ENCODE assay signal across 12 mouse cellular contexts in the genomic region with DNA sequence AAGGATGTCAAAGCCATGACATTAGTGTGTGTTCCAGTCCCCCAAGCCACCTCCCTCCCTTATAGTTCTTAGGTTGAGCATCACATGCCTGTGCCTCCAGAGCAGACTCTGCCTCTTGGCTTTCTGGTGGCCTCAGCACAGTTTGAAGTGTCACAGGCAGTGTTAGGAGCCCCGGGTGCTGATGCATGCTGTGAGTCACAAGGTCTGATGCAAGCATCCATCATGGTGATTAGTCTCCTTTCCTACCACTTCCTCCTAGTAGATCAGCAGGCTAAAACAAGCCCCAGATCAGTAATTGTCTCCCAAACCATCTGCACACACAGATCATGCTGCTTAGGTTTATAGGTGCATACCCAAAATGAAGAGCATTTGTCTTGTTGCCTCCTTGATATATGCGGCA. TPM values are rescaled to one million over a fixed set of nuclear protein-coding genes. Genes with fewer than 3 reads are reported as not detected.
DNase-seq lines count a peak whose midpoint lies in the region; ATAC-seq and TF ChIP-seq lines count a peak whose summit lies in the region.
"Had no signal": no experiment of that assay in that cellular context is flagged by ENCODE, and none has a peak within 500 bp of the region (broad histone marks: within the 10 kb centered on the region; RNA-seq: fewer than 3 reads in every experiment).

No protein-coding gene starts in this region.

- no peak for TF ChIP-seq CTCF in MEL (IDR thresholded peaks at IDR 0.05 in 2 of 3, conservative IDR thresholded peaks at IDR 0.05 in 1 of 3; ENCODE audit: control insufficient read depth in 1 of 3, insufficient read depth in 1 of 3, low read depth in 2 of 3, low read length in 3 of 3, poor library complexity in 1 of 3, severe bottlenecking in 1 of 3)
- no peak for TF ChIP-seq CTCF in liver, postnatal 0 days (IDR thresholded peaks at IDR 0.05; ENCODE audit: low read depth)
- no peak for TF ChIP-seq CTCF in heart, adult 2 months (IDR thresholded peaks at IDR 0.05)

- H3K9me3 ChIP-seq in MEL (replicated peaks; ENCODE audit: insufficient read depth, low read length) = no peaks in the 10 kb centered on the region
- H3K9me3 ChIP-seq in liver, postnatal 0 days (ENCODE audit: low read length) = no peaks in the 10 kb centered on the region
- H3K9me3 ChIP-seq in forebrain, embryonic 11.5 days (ENCODE audit: control insufficient read depth, low read length) = no peaks in the 10 kb centered on the region
- H3K9me3 ChIP-seq: heart, embryonic 13.5 days; kidney, embryonic 15.5 days; lung, embryonic 15.5 days had no signal

- ATAC-seq in liver, postnatal 0 days = no peak
- ATAC-seq in forebrain, embryonic 11.5 days (replicated peaks; ENCODE audit: low FRiP score) = no peak

- H3K4me1 ChIP-seq in MEL (ENCODE audit: control insufficient read depth in 1 of 2, insufficient read depth in 2 of 2, low read length in 2 of 2) = peaks cover 21 to 48% of the 10 kb centered on the region in 2 experiments
- peaks cover 18% of the 10 kb centered on the region for H3K4me1 ChIP-seq in liver, postnatal 0 days (ENCODE audit: insufficient read depth)
- no peaks in the 10 kb centered on the region for H3K4me1 ChIP-seq in heart, adult 2 months (ENCODE audit: control insufficient read depth, insufficient read depth, low read length)
- no peaks in the 10 kb centered on the region for H3K4me1 ChIP-seq in forebrain, embryonic 11.5 days (replicated peaks; ENCODE audit: control insufficient read depth, insufficient read depth, low read length)
- H3K4me1 ChIP-seq: kidney, embryonic 15.5 days; lung, embryonic 15.5 days had no signal

- H3K4me2 ChIP-seq in liver, postnatal 0 days (ENCODE audit: low read depth, low read length) = no peak overlapping the region
- H3K4me2 ChIP-seq in forebrain, embryonic 11.5 days (ENCODE audit: low read depth, low read length, severe bottlenecking) = no peak overlapping the region
- H3K4me2 ChIP-seq: heart, embryonic 13.5 days; kidney, embryonic 15.5 days; lung, embryonic 15.5 days had no signal

- TF ChIP-seq POLR2A in MEL (IDR thresholded peaks at IDR 0.05; ENCODE audit: control insufficient read depth in 1 of 2, insufficient read depth in 1 of 2, low read depth in 1 of 2, low read length in 2 of 2, poor library complexity in 1 of 2) = no peak; a peak in 1 of 4 replicates
- TF ChIP-seq POLR2A in heart, adult 2 months (IDR thresholded peaks at IDR 0.05; ENCODE audit: insufficient read depth, low read depth, low read length) = no peak

- TF ChIP-seq RAD21 in MEL (IDR thresholded peaks at IDR 0.05; ENCODE audit: low read depth, low read length) = no peak

- H3K36me3 ChIP-seq in MEL (ENCODE audit: control insufficient read depth in 1 of 2, insufficient read depth in 2 of 2, low read length in 2 of 2) = peaks cover 0 to 34% of the 10 kb centered on the region in 2 experiments; a peak in 2 of 4 replicates
- no peaks in the 10 kb centered on the region for H3K36me3 ChIP-seq in liver, postnatal 0 days (replicated peaks; ENCODE audit: insufficient read depth, low read length)
- no peaks in the 10 kb centered on the region for H3K36me3 ChIP-seq in heart, adult 2 months (ENCODE audit: control insufficient read depth, insufficient read depth, low read length)
- no peaks in the 10 kb centered on the region for H3K36me3 ChIP-seq in forebrain, embryonic 11.5 days (ENCODE audit: control insufficient read depth, insufficient read depth, low read length)
- H3K36me3 ChIP-seq: heart, embryonic 13.5 days; kidney, embryonic 15.5 days; lung, embryonic 15.5 days had no signal

- no peak overlapping the region for H3K4me3 ChIP-seq in MEL (ENCODE audit: control insufficient read depth in 1 of 2, insufficient read depth in 1 of 2, low read depth in 2 of 2, low read length in 2 of 2)
- no peak overlapping the region for H3K4me3 ChIP-seq in liver, postnatal 0 days (ENCODE audit: low read depth, low read length)
- H3K4me3 ChIP-seq in heart, adult 2 months = no peak overlapping the region
- no peak overlapping the region for H3K4me3 ChIP-seq in forebrain, embryonic 11.5 days (ENCODE audit: low read depth, low read length)
- H3K4me3 ChIP-seq: erythroblast, embryonic 14.5 days; heart, embryonic 13.5 days; kidney, embryonic 15.5 days; lung, embryonic 15.5 days had no signal

- no peak for TF ChIP-seq EP300 in MEL (IDR thresholded peaks at IDR 0.05; ENCODE audit: low read depth in 1 of 2, low read length in 2 of 2)
- no peak for TF ChIP-seq EP300 in liver, postnatal 0 days (IDR thresholded peaks at IDR 0.05; ENCODE audit: low read depth)
- TF ChIP-seq EP300 in heart, adult 2 months (IDR thresholded peaks at IDR 0.05; ENCODE audit: insufficient read depth, low read depth, low read length) = no peak

- intact Hi-C loops in heart, adult 2 months (cut with DNase I) = no loop called here

- 56% methylated on average over 2 of the region's 2 CpGs for WGBS in liver, postnatal 0 days (ENCODE audit: insufficient replicate concordance)
- 49% methylated on average over 2 of the region's 2 CpGs for WGBS in heart, adult 2 months
- WGBS in forebrain, embryonic 11.5 days = 68% methylated on average over 2 of the region's 2 CpGs

- H3K27me3 ChIP-seq in MEL (ENCODE audit: control insufficient read depth in 1 of 2, insufficient read depth in 2 of 2, low read length in 2 of 2) = no peaks in the 10 kb centered on the region
- no peaks in the 10 kb centered on the region for H3K27me3 ChIP-seq in liver, postnatal 0 days (ENCODE audit: insufficient read depth, low read length)
- no peaks in the 10 kb centered on the region for H3K27me3 ChIP-seq in heart, adult 2 months (ENCODE audit: control insufficient read depth, insufficient read depth, low read length)
- H3K27me3 ChIP-seq in forebrain, embryonic 11.5 days (ENCODE audit: control insufficient read depth, insufficient read depth, low read length) = no peaks in the 10 kb centered on the region
- H3K27me3 ChIP-seq: heart, embryonic 13.5 days; kidney, embryonic 15.5 days; lung, embryonic 15.5 days had no signal

- H3K79me2 ChIP-seq in MEL (ENCODE audit: control insufficient read depth, insufficient read depth, low read length, poor library complexity) = no peaks in the 10 kb centered on the region
- H3K79me2 ChIP-seq in heart, adult 2 months (replicated peaks; ENCODE audit: control insufficient read depth, insufficient read depth, low read length) = no peaks in the 10 kb centered on the region

- peak; percentile 90 for DNase-seq in 3T3-L1 (ENCODE audit: low read depth, low spot score)
- DNase-seq in MEL (ENCODE audit: low read depth, low spot score) = peak; percentile 85
- DNase-seq in adrenal gland, postnatal 25 days = peak; percentile 52
- peak; percentile 33 for DNase-seq in liver, postnatal 0 days
- no peak for DNase-seq in testis, postnatal 14 days (ENCODE audit: low spot score)
- DNase-seq in heart, adult 2 months = no peak
- no peak for DNase-seq in forebrain, embryonic 11.5 days (ENCODE audit: low spot score)
- DNase-seq: thymus, postnatal 4 days had no signal

- peak overlapping the region; percentile 82 for H3K27ac ChIP-seq in MEL (ENCODE audit: control insufficient read depth, low read depth, low read length)
- H3K27ac ChIP-seq in liver, postnatal 0 days (ENCODE audit: low read depth) = no peak overlapping the region
- no peak overlapping the region for H3K27ac ChIP-seq in heart, adult 2 months
- no peak overlapping the region for H3K27ac ChIP-seq in forebrain, embryonic 11.5 days (ENCODE audit: low read depth, low read length)
- H3K27ac ChIP-seq: heart, embryonic 13.5 days; kidney, embryonic 15.5 days; lung, embryonic 15.5 days had no signal

- peak overlapping the region; percentile 26; the same call in 1 of the 2 replicates for H3K9ac ChIP-seq in MEL (ENCODE audit: control insufficient read depth, low read depth, low read length, poor library complexity, severe bottlenecking)
- no peak overlapping the region for H3K9ac ChIP-seq in liver, postnatal 0 days (replicated peaks)
- no peak overlapping the region for H3K9ac ChIP-seq in heart, adult 2 months (ENCODE audit: low read depth, low read length)
- H3K9ac ChIP-seq in forebrain, embryonic 11.5 days (ENCODE audit: low read length) = no peak overlapping the region
- H3K9ac ChIP-seq: heart, embryonic 13.5 days; kidney, embryonic 15.5 days; lung, embryonic 15.5 days had no signal

TF ChIP-seq in MEL, 35 proteins besides CTCF, POLR2A, EP300 and RAD21:
- TF ChIP-seq MYB (IDR thresholded peaks at IDR 0.05; ENCODE audit: low read depth, low read length) = no peak
- TF ChIP-seq MYC (IDR thresholded peaks at IDR 0.05; ENCODE audit: low read depth, low read length) = peak; percentile 44; the same call in 1 of the 2 replicates

RNA-seq across cellular contexts. Expression of a gene that starts 35.2 kb away (rescaled TPM):
- 2.1 and 2.2 TPM in 2 replicates for total RNA-seq in MEL (2012; rRNA removed)
- 1 to 10 TPM in 1 of 2 experiments, not detected in 1; 5.0 TPM for polyA plus RNA-seq in MEL (2012; ENCODE audit: insufficient read depth in 1 of 2, insufficient read length in 2 of 2, low read depth in 1 of 2, low replicate concordance in 2 of 2, missing spikeins in 1 of 2)
- 12.6 and 19.1 TPM in 2 replicates for total RNA-seq in adrenal gland, postnatal 25 days (2021)
- 4.0 and 4.5 TPM in 2 replicates for polyA plus RNA-seq in liver, postnatal 0 days (2015; fragmentation: Nextera tagmentation; extraction: Ambion mirVana)
- total RNA-seq in heart, adult 2 months (2021) = 1 to 10 TPM; 7.8 to 8.2 TPM
- 9.5 and 10.4 TPM in 2 replicates for polyA plus RNA-seq in heart, adult 2 months (2012; rRNA removed)
- polyA plus RNA-seq in forebrain, embryonic 11.5 days (2014; fragmentation: Nextera tagmentation; extraction: Ambion mirVana) = 15.7 and 20.4 TPM in 2 replicates

Comparison
In these comparisons a context has a peak if more than half of its experiments do, and no peak if none do; other contexts are left out.
1. DNase-seq: peak in 3T3-L1 (single experiment), MEL (single experiment), adrenal gland, postnatal 25 days (single experiment) and liver, postnatal 0 days (single experiment); none in testis, postnatal 14 days (single experiment), heart, adult 2 months (0 of 2) and forebrain, embryonic 11.5 days (single experiment).